Mouse (Mus musculus) brain, embryonic 18.5 days (tissue): Measurements from ENCODE around the gene Dnah6.

Experiments used
- DNase-seq: peaks from one replicate; pipeline ENCODE4 v3.0.0-alpha.2; 2012; ENCODE audit warnings: low read depth, low spot score

Dnah6 gene

GRCm38 (mm10) chr6:73228408-73228807 lies 7.0 kb upstream of the Dnah6 start:
- DNase-seq: no peak

- DNase-seq: peak; percentile 46
Measured at GRCm38 (mm10) chr6:73227376-73228158, 6.1 kb upstream of the Dnah6 start.

- no peak for DNase-seq
Measured at GRCm38 (mm10) chr6:73222841-73223526, 1.5 kb upstream of the Dnah6 start.

GRCm38 (mm10) chr6:73221958-73222735 lies 696 bp upstream of the Dnah6 start:
- DNase-seq: no peak

GRCm38 (mm10) chr6:73211602-73212001 lies 9.8 kb downstream of the Dnah6 start:
- DNase-seq: no peak

- DNase-seq: no peak
Measured at GRCm38 (mm10) chr6:73211036-73211435, 10.4 kb downstream of the Dnah6 start.

DNA sequence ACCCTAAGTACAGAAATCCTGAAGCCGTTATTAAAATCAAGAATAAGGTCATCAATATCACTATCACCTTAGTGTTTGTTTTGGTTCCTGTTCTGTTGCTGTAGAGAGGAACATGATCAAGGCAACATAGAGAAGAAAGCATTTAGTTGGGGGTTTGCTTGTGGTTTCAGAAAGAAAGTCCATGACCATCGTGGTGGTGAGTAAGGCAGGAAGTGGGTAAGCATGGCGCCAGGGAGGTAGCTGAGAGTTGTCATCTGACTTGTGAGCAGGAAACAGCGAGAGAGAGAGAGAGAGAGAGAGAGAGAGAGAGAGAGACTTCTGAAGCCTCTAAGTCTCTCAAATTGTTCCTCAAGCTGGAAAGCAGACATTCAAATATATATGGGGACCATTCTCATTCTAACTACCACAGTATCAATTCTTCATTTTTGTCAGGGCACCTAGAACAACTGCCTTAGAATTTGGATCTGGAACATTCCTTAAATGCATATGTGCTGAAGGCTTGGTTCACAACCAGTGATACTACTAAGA lies 10.9 kb downstream of the Dnah6 start:
- DNase-seq: no peak

- no peak for DNase-seq
Measured at GRCm38 (mm10) chr6:73209598-73209997, 11.9 kb downstream of the Dnah6 start.

GRCm38 (mm10) chr6:73204937-73205336 lies 16.5 kb downstream of the Dnah6 start:
- no peak for DNase-seq

- no peak for DNase-seq
Measured at GRCm38 (mm10) chr6:73203724-73204123, 17.7 kb downstream of the Dnah6 start.

GRCm38 (mm10) chr6:73195291-73195690 lies 26.2 kb downstream of the Dnah6 start:
- no peak for DNase-seq

GRCm38 (mm10) chr6:73190756-73191155 lies 30.7 kb downstream of the Dnah6 start:
- DNase-seq: no peak

GRCm38 (mm10) chr6:73184276-73184675 lies 37.2 kb downstream of the Dnah6 start:
- no peak for DNase-seq

DNA sequence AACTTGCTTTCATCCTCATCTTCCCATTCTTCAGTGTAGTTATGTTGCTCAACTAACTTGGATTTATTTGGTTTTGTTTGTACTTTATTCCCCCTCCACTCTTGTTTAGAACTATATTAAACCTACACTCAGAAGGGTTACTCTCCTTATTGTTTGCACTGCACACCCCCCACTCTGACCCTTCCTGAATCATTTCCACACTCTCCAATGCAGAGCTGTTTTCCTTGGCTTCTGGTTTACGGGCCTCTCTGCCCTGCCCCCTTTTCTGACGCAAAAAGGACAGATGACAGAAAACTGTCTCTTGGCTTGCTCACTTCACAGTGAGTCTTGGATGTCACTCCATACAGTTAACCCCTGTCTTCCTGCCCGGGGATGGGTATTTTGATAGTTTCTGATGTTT lies 38.5 kb downstream of the Dnah6 start:
- DNase-seq: no peak

GRCm38 (mm10) chr6:73182410-73182809 lies 39.0 kb downstream of the Dnah6 start:
- no peak for DNase-seq

DNA sequence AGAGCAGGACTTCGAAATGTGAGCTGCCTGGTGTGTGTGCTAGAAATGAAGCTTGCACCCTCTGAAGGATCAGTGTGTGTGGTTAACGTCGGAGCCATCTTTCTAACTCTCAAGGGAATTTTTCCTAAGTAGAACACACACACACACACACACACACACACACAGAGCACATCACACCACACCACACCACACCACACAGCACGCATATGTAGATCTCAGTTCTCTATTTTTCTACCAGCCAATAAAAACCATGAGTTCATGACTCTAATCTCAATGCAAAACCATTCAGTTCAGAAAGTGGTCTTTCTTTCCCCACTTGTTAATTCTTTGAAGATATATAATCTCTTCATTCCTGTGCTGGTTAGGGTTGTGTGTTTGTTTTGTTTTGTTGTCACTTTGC lies 39.4 kb downstream of the Dnah6 start:
- DNase-seq: no peak

DNA sequence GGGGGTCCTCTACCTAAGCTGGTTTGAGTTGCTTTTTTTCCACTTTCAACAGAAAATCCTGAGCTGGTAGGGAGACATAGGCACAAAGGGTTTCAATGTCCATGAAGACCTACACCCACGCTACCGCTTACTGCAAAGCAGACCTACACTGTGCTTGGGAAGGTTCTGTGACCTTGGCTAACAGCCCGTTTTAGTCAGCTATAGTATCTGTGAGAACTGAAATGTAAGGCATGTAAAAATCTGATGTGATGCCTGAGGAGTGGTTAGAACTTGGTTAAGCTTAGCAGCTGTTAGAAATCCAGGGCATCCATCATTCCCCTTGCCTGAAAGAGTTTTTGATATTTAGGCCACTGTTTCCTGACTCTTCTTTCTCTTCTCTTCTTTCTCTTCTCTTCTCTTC lies 46.3 kb downstream of the Dnah6 start:
- DNase-seq: no peak

- DNase-seq: no peak
Measured at GRCm38 (mm10) chr6:73167230-73167629, 54.2 kb downstream of the Dnah6 start.

- DNase-seq: no peak
Measured at GRCm38 (mm10) chr6:73162958-73163357, 58.5 kb downstream of the Dnah6 start.

- DNase-seq: no peak
Measured at GRCm38 (mm10) chr6:73161338-73161737, 60.1 kb downstream of the Dnah6 start.

- no peak for DNase-seq
Measured at GRCm38 (mm10) chr6:73155455-73155854, 66.0 kb downstream of the Dnah6 start.

- peak; percentile 59 for DNase-seq
Measured at GRCm38 (mm10) chr6:73153675-73154074, 67.8 kb downstream of the Dnah6 start.
